Mouse (Mus musculus): ENCODE data around the gene Gm4353.
"Not testable (repeated sequence)": the region's sequence is repeated elsewhere in the genome, so short reads cannot be mapped to it uniquely, and the experiment has no call there.

Gene Gm4353

DNA sequence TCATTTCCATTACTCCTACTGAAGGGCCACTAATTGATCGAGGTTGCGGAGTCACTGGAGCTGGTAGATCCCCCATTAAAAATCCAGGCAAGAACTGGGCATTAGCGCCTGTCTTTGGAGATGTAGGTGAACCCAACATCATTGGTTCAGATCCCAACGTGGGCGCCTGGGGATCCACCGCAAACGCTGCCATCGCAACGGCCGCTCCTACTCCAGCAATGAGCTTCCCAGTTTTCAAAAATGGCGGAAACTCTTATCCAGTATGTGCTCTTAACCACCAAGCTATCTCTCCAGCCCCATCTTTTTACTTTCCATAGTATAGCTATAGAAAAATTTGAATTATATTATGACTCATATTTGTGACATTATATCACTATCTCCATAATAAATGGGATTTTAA, at the start of gene Gm4353:
Gene Gm4353, minus strand, starts transcription at position 270 of the 400 bp plus-strand sequence.
- DNase-seq (ENCODE audit: extremely low spot score, low spot score): not testable (repeated sequence)

DNA sequence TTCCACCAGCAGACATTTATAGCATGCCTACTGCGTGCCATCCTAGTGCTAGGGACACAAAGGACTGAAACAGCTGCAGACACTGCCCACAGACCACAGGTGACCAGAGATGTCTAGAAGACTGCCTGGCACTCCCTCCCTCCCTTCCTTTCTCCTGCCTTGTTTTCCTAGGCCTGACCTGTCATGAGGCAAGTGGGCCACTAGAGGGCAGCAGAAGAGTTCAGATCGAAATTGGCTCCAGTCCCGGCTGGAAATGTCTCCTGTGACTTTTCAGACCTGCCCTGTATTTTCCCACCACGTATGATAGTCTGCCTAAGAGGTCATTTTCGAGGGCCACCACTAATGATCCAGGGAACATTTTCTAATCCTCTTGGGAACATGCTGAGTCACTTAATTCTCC, 47.6 kb upstream of the Gm4353 start:
- peak; percentile 81 for DNase-seq (ENCODE audit: extremely low spot score, low spot score)

DNA sequence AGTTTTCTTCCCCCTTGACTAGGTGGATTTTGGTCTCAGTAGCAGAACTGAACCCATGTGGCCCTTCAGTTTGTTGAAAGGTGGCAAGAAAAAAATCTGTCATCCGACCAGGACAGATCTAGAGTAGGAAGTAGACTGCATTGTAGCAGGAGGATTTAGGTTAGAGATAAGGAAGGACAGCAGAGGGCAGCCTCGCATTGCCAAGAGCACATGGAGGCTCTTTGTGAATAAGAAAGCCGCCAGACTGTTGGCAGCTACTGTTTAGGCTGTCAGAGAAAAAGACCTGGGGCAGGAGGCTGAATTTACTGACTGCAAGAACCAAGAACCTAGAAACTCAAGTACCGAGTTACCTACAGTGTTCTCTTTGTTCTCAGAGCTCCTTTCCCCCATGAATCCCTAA, 47.0 kb upstream of the Gm4353 start:
- DNase-seq (ENCODE audit: extremely low spot score, low spot score): no peak

DNA sequence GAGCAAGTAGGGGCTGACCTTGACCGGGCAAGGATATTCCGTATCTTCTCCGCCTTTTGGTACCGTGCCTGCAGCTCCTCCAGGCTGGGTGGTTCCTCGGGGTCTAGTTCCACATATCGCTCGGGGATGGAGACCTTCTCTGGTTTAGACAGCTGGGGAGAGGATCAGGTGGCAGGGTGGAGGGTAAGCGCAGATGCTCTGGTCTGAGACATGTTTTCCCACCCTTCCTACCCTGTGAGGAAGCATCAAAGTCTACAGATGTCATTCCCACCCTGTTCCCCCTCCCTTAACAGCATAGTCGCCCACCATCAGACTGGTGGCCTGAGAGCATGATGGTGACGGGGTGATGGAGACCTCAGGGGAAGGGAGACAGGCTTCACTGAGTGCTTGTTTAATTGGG, 44.9 kb upstream of the Gm4353 start:
- DNase-seq (ENCODE audit: extremely low spot score, low spot score): no peak

DNA sequence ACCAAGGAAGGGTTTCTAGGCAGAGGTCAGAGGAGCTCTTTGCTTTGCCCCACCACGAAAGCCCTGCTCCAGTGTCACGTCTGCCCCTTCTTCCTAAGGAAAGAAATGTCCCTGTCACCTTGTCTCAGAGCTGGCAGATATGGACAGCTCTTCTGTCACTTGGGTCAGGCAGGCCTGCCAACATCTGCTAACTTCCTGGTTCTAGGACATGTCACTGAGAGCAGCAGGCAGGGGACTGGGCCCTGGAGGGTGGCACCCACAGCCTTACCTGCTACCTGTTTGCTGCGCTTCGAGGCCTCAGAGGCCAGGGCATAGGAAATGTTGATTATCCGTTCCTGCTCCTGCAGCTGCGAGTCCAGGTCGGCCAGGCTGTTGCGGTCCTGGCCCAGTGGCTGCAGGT, 43.9 kb upstream of the Gm4353 start:
- no peak for DNase-seq (ENCODE audit: extremely low spot score, low spot score)

DNA sequence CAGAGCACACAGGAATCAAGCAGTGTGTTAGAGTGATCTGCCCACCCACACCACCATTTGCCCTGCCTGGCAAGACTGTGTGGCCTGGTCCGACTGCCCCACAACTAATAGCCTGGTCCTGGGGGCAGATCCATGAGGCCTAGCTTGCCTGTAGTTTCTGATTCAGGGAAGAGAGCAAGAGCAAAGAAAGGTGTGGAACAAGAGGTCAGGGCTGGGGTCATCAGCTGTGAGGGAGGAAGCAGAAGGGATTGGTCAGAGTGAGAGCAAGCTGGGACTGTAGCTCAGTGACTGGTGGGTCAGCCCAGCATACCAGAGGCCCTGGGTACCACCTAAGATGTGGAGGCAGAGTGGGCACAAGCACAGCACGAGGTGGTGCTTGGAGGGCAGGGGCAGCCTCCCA, 42.6 kb upstream of the Gm4353 start:
- DNase-seq (ENCODE audit: extremely low spot score, low spot score): no peak

DNA sequence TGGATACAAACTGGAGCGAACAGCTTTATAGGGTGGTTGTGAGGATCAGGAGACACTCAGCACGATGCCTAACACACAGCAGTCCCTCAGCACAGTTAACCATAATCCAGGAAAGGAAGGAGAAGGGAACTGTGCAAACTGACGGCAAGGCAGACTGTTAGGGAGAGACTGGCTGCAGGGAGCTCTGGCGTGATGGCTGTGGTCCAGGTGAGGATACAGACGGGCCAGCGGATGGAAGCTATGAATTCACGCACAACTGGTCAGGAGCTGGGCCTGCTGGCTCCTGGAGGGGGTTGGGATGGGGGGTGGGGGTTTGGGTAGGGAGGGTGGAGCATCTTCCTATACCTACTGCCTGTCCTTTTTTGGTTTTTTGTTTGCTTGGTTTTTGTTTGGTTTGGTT, 41.2 kb upstream of the Gm4353 start:
- no peak for DNase-seq (ENCODE audit: extremely low spot score, low spot score)

DNA sequence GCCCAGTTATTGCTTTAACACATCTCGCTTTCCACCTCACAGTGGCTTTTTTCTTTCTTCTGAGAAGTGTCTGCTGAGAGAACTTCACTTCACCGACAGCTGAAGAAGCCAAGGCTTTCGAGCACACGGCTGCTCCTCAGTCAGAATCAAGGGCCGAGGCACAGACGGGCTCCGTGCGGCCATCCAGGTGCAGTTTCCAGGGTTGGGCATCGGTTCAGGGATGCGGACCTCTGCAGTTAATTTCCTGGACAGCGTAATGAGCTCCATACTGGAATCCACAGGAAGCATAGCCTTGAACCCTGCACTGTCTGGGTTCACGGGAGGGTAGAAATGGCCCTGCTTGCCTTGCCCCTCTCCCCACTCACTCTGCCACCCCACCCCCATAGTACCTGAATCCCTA, 39.6 kb upstream of the Gm4353 start:
- no peak for DNase-seq (ENCODE audit: extremely low spot score, low spot score)

DNA sequence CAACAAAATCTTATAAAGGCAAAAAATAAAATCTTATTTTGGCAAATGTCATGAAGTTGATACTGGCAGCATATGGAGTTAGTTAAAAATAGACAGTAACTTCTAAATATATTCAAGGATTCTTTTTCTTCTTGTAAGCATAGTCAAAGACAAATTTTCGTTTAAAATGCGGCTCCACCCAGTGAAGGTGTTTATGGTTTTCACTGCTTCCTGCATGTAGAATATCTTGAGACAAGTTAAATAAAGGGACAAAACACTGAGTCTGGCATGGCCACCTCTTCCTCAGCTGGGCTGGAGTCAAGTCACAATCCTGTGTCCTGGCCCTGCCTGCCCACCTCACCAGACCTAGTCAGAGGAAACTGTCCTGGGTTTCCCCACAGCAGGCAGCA, 39.2 kb upstream of the Gm4353 start:
- DNase-seq (ENCODE audit: extremely low spot score, low spot score): no peak

DNA sequence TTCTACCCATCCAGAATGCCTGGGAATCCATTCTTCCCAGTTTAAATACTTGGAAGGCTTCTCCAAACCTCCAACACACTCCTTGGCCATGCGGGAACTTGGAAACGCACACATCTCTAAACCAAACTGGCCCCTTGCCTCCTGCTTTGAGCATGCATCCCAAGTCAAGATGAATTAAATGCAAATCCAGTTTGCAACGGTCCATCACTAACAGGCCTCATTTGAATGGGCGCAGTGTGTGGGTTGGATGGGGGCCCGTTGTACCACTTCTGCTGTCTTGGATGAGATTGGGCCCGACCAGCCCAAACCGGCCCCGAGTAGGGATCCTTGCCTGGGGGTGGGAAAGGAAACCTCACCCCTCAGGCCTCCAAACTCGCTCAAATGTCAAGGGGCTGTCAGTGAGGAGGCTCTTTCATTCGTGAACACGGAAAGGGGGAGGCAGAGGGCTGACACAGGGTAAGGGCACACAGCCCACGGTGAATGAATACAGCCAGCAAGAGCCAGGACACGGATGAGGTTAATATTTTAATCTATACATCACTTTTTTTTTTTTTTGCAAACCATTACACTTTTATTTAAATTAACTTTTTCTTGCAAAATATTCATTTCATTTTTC, 38.7 kb upstream of the Gm4353 start:
- DNase-seq (ENCODE audit: extremely low spot score, low spot score): no peak

DNA sequence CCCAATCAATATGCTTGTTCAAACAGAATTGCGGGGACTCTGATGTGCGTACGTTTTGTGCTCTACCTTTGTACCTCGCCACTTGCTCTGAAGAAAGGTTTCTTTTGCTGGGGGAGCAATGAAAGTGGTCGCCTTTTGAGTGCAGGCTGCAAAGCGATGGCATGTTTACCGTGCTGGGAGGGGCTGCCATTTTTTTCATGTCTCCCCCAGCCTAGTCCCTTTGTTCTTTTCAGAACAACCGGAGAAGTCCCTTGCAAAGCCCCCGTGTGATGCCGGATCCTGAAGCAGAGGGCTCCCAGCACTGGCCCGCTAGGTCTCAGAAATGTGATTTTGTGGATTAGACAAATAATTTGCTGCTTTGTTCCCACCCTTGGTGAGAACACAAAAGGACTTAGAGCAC, 36.8 kb upstream of the Gm4353 start:
- DNase-seq (ENCODE audit: extremely low spot score, low spot score): no peak

DNA sequence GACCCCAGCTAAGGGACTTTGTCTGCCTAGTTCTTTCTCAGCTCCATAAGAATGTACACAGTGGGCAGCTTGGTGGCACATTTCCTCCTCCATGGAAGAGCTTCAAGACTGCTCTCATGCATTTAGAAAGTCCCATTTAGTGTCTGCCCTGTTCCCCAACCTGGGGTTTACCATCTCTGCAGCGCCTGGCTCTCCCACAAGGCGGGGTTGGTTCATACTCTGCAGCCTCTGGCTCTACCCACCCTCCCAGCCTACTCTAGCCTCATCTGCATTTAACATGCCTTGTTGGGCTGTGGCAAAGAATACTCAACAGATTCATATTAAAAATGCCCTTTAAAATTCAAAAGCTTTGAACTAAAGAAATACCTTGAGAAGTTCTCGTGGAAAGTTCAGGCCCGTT, 36.3 kb upstream of the Gm4353 start:
- DNase-seq (ENCODE audit: extremely low spot score, low spot score): no peak

DNA sequence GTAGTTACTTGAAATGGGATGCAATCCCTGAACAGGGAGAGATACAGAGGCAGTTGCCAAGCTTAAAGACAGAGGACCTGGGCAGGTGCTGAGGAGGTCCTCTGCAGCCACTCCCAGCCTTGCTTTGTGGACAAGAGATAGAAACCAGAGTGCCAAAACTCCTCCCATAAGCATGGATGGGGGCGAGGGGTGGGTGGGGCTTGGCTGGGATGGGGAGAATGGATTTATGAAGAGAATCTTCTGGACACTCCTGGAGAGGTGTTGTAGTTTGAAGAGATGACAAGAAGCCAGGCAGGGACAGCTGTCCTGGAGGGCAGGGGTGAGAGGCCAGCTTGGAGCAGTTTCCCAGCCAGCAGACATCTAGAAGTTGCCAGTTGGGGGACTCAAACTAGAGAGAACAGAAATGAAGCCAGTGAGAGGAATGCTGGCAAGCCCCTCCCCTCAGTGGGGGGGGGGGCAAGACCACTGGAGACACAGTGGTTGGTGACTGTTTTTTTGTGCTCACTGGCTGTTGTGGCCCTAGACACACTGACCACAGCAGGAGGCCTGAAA, 34.9 kb upstream of the Gm4353 start:
- no peak for DNase-seq (ENCODE audit: extremely low spot score, low spot score)

DNA sequence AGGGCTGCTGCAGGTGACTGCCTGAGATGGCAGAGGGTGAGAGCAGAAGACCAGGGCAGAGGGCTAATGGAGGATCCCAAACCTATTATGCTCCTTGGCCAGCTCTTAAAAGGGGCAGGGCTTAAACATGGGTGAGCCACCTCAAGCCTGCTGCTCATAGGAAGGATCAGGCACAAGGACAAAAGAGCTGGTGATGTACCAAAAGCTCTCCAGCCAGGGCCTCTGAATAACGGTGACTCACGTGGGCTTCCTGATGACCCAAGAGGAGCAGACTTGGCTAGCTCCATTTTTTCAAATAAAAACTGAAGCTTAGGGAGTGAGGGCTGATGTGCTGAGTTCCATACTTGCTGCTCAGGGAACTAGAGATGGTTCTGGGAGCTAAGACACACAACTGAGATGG, 31.6 kb upstream of the Gm4353 start:
- DNase-seq (ENCODE audit: extremely low spot score, low spot score): no peak

DNA sequence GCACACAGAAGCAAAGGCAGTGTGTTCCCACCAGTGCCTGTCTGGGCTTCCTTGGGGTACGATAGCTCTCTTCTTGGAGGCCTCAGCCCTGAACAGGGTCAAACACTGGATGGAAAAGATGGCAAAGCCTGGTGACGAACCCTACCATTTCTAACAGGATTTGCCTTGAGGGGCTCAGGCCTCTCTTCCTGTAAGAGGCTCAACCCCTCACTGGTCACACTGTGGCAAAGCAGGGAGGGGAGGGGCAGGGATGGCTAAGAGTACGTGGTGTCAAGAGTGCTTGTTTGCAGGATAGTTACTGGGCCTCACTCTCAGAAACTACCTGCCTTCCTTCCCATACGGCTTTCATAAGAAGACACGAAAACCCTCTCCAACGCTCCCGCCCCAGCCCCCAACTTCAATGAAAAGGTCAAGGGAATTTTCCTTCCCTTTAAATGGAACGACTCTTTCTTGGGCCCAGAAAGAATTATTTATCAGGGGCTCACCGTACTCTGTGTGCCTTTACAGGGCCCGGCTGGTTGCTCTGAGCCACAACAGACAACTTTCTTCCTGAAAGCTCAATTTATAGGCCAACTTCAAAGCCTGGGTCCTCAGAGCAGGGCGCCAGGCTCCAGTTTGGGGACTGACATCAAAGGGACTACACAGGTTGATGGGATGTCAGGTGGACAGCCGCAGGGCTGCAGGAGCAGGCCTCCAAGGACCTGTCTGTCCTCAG, 30.9 kb upstream of the Gm4353 start:
- no peak for DNase-seq (ENCODE audit: extremely low spot score, low spot score)

DNA sequence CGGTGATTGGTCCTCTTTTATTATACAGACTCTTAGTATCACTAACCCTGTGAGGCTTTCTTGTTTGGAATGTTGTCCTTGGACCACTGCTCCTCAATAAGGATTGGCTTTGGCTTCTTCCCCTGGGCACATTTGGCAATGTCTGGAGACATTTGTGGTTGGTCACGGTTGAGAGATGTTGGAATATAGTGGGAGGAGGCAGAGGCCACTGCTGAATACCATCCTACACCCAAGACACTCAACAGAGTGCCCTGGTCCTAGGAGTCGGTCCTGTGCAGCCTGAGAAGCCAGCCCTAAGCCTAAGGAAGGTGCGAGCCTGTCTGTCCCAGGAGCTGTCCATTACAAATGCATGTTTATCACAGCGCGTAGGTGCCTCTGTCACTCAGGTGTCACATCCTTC, 27.1 kb upstream of the Gm4353 start:
- no peak for DNase-seq (ENCODE audit: extremely low spot score, low spot score)

DNA sequence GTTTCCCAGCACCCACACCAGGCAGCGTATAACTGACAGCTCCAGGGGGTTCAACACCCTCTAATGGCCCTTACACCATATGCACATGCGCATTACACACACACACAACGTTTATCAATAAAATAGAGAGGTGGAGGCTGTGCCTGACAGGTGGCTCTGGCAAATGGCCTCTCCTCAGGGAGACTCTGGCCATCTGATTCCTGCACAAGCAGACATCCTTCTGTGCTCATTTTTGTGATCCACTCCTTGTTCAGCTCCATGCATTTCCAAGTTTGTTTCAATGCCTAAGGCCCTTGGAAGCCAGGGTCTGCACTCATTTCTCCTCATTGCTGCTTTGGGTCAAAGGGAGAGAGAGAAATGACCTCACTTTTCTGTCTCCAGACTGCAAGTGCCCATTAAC, 26.2 kb upstream of the Gm4353 start:
- DNase-seq (ENCODE audit: extremely low spot score, low spot score): no peak

DNA sequence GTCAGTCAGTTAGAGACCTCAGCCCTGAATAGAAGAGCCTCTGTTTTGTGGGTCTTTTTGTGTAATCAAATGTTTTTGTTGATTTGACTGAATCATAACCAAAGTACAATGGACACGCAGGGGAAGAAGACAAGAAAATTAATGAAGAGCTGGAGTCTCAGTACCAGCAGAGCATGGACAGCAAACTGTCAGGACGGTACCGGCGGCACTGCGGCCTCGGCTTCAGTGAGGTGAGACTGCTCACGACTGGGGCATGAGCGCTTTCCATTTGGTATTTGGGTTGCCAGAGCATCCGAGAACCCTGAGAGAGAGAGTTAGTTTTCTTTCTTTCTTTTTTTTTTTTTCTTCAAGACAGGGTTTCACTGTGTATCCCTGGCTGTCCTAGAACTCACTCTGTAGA, 18.7 kb upstream of the Gm4353 start:
- DNase-seq (ENCODE audit: extremely low spot score, low spot score): no peak

DNA sequence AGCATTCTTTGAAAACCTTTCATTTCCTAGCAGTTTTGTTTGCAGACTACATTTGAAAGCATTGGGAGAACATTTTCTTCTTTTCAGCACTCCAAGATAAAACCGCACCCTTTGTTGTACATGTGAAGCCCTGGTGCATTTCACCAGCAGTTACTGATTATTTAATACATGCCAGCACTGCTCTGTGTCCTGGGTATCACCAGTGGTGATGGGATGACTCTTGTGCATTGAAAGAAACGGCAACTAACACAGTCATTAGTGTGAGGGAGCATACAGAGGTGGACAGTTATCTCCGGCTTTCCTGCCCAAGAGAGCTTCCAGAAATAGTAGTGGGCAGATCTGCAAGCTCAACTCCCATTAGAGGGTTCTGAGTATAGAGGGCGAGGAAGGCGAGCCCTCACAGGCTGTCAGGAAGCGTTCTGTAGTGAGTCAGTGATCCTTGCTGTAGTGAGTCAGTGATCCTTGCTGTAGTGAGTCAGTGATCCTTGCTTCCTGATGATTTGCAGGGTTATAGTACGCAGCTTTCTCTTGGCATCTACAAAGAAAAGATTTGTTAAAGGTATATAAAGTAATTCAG, 15.6 kb upstream of the Gm4353 start:
- DNase-seq (ENCODE audit: extremely low spot score, low spot score): no peak

DNA sequence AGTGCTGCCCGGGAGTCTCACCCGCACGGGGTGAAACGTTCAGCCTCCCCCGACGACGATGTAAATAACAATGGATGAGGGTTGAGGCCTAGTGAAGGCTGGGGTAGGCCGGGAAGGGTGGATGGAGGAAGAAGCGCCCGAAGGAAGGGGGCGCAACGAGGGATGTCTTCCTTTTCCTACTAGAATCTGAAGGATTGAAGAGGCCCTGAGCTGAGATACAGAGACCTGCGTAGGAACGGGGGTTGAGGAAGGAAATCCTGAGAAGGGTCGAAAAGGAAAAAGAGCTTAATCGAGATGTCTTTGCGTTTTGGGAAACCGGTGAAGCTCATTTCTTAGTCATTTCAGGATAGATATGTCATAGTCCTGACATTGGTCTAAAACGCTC, 9.0 kb upstream of the Gm4353 start:
- no peak for DNase-seq (ENCODE audit: extremely low spot score, low spot score)

DNA sequence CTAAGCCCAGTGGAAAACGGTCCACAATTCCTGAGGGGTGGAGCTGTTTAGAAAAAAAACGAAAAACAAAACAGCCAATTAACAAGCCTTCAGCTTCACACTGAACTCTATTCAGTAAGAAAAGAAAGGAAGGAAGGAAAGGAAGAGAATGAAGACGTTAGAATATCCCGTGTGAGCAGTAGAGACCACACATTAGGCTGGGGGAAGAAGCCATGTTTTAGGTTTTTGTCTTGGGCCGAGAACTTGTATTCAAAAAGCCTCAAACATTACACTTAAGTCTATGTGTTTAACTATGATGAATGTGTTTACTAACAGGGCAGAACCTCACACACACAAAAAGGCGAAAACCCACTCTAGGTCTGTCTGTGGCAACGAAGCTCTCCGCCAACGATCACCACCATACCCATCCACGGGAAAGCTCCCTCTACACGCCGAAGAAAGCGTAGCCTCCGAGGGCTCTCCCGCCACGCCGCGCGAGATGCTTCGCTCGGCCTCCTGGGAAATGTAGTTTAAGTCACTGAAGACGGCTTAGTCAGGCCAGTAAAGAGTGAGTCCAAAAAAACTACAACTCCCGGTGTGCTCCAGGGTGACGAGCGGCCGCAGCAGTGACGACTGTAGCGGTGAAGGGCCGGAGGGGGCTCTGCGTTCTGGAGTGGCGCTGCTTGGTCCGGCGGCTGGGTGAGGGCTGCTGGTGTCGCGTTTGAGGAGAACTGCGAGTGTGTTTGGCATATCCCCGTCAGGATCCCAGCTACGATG, 8.5 kb upstream of the Gm4353 start:
- peak; percentile 93 for DNase-seq (ENCODE audit: extremely low spot score, low spot score)

DNA sequence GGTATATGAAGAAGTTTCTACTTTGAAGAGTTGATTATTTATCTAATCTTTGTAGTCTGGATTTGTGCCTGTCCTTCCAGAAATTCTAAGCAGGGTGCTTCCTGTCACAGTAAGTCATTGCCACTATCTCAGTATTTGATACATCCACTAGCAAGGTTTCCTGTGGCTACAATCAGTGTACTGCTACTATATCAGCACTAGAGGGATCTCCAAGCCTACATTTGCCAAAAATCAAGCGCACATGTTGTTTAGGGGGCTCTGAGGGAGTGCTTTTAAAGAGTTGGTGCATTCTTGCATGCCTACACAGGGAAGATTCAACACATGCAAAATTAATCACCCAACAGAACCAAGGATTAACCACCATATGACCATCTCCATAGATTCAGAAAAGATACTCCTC, 23.7 kb downstream of the Gm4353 start:
- no peak for DNase-seq (ENCODE audit: extremely low spot score, low spot score)
